Mouse (Mus musculus) limb, embryonic 11.5 days (tissue): ENCODE data around the gene Ung. TPM values are rescaled to one million over a fixed set of nuclear protein-coding genes. Genes with fewer than 3 reads are reported as not detected.

Experiments used
- ATAC-seq: fragments of 200-750 bp; cut with Nextera tagmentation; 2 replicates; pipeline ENCODE4 v1.8.0; 2017; ENCODE audit warnings: low read depth; ENCODE audit not compliant: insufficient number of reproducible peaks, low FRiP score, low TSS enrichment
- DNase-seq: peaks from one replicate; pipeline ENCODE4 v3.0.0-alpha.2; 2015; ENCODE audit warnings: low spot score
- H3K27ac ChIP-seq: fragments of 300-500 bp; sonication (generic); replicated peaks from 2 replicates; pipeline ENCODE4 v1.5.1; 2014; ENCODE audit warnings: low read depth, mild to moderate bottlenecking, low read length
- H3K27me3 ChIP-seq: fragments of 300-500 bp; sonication (generic); 2 replicates; pipeline ENCODE4 v1.6.1; 2014; ENCODE audit warnings: mild to moderate bottlenecking, low read length, mixed read lengths; ENCODE audit not compliant: control insufficient read depth, insufficient read depth
- H3K36me3 ChIP-seq: fragments of 300-500 bp; sonication (generic); 2 replicates; pipeline ENCODE4 v1.6.1; 2014; ENCODE audit warnings: mild to moderate bottlenecking, low read length, moderate library complexity, mixed read lengths; ENCODE audit not compliant: control insufficient read depth, insufficient read depth
- H3K4me1 ChIP-seq: fragments of 300-500 bp; sonication (generic); 2 replicates; pipeline ENCODE4 v1.6.1; 2014; ENCODE audit warnings: low read length, mixed read lengths; ENCODE audit not compliant: control insufficient read depth, insufficient read depth
- H3K4me2 ChIP-seq: fragments of 300-500 bp; sonication (generic); 2 replicates; pipeline ENCODE4 v1.6.1; 2014; ENCODE audit warnings: low read depth, mild to moderate bottlenecking, moderate library complexity; ENCODE audit not compliant: severe bottlenecking
- H3K4me3 ChIP-seq: fragments of 300-500 bp; sonication (generic); 2 replicates; pipeline ENCODE4 v1.5.1; 2014; ENCODE audit warnings: low read depth, low read length
- H3K9ac ChIP-seq: fragments of 300-500 bp; sonication (generic); 2 replicates; pipeline ENCODE4 v1.6.1; 2014; ENCODE audit warnings: mild to moderate bottlenecking, low read length
- H3K9me3 ChIP-seq: fragments of 300-500 bp; sonication (generic); 2 replicates; pipeline ENCODE4 v1.6.1; 2016; ENCODE audit warnings: low read length; ENCODE audit not compliant: control insufficient read depth
- WGBS: fragments of 180-500 bp; shearing (Covaris S2); extraction: QIAGEN DNeasy Blood & Tissue Kit; methylation state at CpG from one replicate; pipeline ENCODE4 v1.1.7; 2014; 5-methylcytosine and 5-hydroxymethylcytosine counted together
- polyA plus RNA-seq: library from polyadenylated mRNA; unstranded; fragments of >200 nt; fragmentation: Nextera tagmentation; extraction: Ambion mirVana; gene quantifications from 2 replicates; pipeline ENCODE4 v1.2.1, GENCODE M21; 2014

The Ung gene
- 41.8 and 52.8 TPM in 2 replicates for polyA plus RNA-seq

- DNase-seq = peak; percentile 87
Measured at GRCm38 (mm10) chr5:114130211-114130605, at the start of gene Ung. TSS of gene Ung (plus strand) at chr5:114130386.

GRCm38 (mm10) chr5:114085501-114085900, 44.7 kb upstream of the Ung start:
- Histone ChIP-seq H3K9ac (no peak overlapping the region), H3K27me3 (no peaks in the 10 kb centered on the region), H3K27ac (no peak overlapping the region), H3K9me3 (no peaks in the 10 kb centered on the region), H3K36me3 (no peaks in the 10 kb centered on the region), H3K4me2 (no peak overlapping the region), H3K4me1 (no peaks in the 10 kb centered on the region), H3K4me3 (no peak overlapping the region)
- ATAC-seq (no peak), DNase-seq (no peak)
- WGBS = 78% methylated on average over 14 of the region's 14 CpGs

More at GRCm38 (mm10) chr5:114130211-114130605, at the start of gene Ung:
- Histone ChIP-seq H3K4me1 (peaks cover 10% of the 10 kb centered on the region), H3K9ac (peak within 1 kb of the TSS; percentile 70), H3K4me2 (peak within 1 kb of the TSS; percentile 84), H3K27me3 (no peaks in the 10 kb centered on the region), H3K9me3 (no peaks in the 10 kb centered on the region), H3K4me3 (peak within 1 kb of the TSS; percentile 71), H3K27ac (0 out of 2 replicates have a peak within 1 kb of the TSS, but pooled peaks have one; percentile 30), H3K36me3 (no peaks in the 10 kb centered on the region)
- peak; percentile 32 for ATAC-seq
- WGBS = 1% methylated on average over 27 of the region's 29 CpGs

GRCm38 (mm10) chr5:114087875-114088480, 42.2 kb upstream of the Ung start:
- Histone ChIP-seq H3K27ac (no peak overlapping the region), H3K4me1 (no peaks in the 10 kb centered on the region; the same call in 1 of the 2 replicates), H3K27me3 (no peaks in the 10 kb centered on the region; the same call in 1 of the 2 replicates), H3K4me3 (no peak overlapping the region), H3K36me3 (no peaks in the 10 kb centered on the region), H3K9me3 (no peaks in the 10 kb centered on the region), H3K4me2 (no peak overlapping the region), H3K9ac (no peak overlapping the region)
- ATAC-seq = no peak
- 76% methylated on average over 12 of the region's 12 CpGs for WGBS
- no peak for DNase-seq

- H3K4me1 ChIP-seq = no peaks in the 10 kb centered on the region; the same call in 1 of the 2 replicates
- no peak overlapping the region; the same call in 1 of the 2 replicates for H3K4me2 ChIP-seq
- no peak for ATAC-seq
- no peak overlapping the region for H3K4me3 ChIP-seq
- no peaks in the 10 kb centered on the region for H3K36me3 ChIP-seq
- no peaks in the 10 kb centered on the region for H3K9me3 ChIP-seq
- H3K27me3 ChIP-seq = no peaks in the 10 kb centered on the region; the same call in 1 of the 2 replicates
- no peak for DNase-seq
- WGBS = 24% methylated on average over 7 of the region's 7 CpGs
- no peak overlapping the region for H3K27ac ChIP-seq
- no peak overlapping the region for H3K9ac ChIP-seq
Measured at GRCm38 (mm10) chr5:114090421-114091013, 39.7 kb upstream of the Ung start.

- 2% methylated on average over 39 of the region's 40 CpGs for WGBS
- Histone ChIP-seq H3K27ac (no peak within 1 kb of the TSS), H3K9ac (no peak within 1 kb of the TSS), H3K4me2 (peak within 1 kb of the TSS; percentile 44), H3K36me3 (no peaks in the 10 kb centered on the region), H3K27me3 (no peaks in the 10 kb centered on the region; the same call in 1 of the 2 replicates), H3K9me3 (no peaks in the 10 kb centered on the region), H3K4me3 (peak within 1 kb of the TSS; percentile 11; the same call in 1 of the 2 replicates), H3K4me1 (no peaks in the 10 kb centered on the region; the same call in 1 of the 2 replicates)
- ATAC-seq (no peak), DNase-seq (peak; percentile 92)
Measured at GRCm38 (mm10) chr5:114091057-114091807, 39.0 kb upstream of the Ung start, which contains the start of gene Svop. TSS of gene Svop (minus strand) at chr5:114091570.

- Histone ChIP-seq H3K4me2 (peak overlapping the region; percentile 80), H3K36me3 (no peaks in the 10 kb centered on the region; the same call in 1 of the 2 replicates), H3K4me1 (peaks cover 7% of the 10 kb centered on the region), H3K27ac (peak overlapping the region; percentile 32), H3K4me3 (peak overlapping the region; percentile 81), H3K9me3 (no peaks in the 10 kb centered on the region), H3K27me3 (no peaks in the 10 kb centered on the region), H3K9ac (peak overlapping the region; percentile 89)
- DNase-seq = peak; percentile 97
- ATAC-seq = peak; percentile 89
- WGBS = 7% methylated on average over 37 of the region's 37 CpGs
Measured at GRCm38 (mm10) chr5:114099709-114100389, 30.3 kb upstream of the Ung start.

GRCm38 (mm10) chr5:114100390-114101099, 29.6 kb upstream of the Ung start:
- H3K9me3 ChIP-seq = no peaks in the 10 kb centered on the region
- peaks cover 7% of the 10 kb centered on the region for H3K4me1 ChIP-seq
- H3K36me3 ChIP-seq = no peaks in the 10 kb centered on the region; the same call in 1 of the 2 replicates
- H3K27me3 ChIP-seq = no peaks in the 10 kb centered on the region
- DNase-seq = peak; percentile 27
- peak overlapping the region; percentile 89 for H3K9ac ChIP-seq
- H3K4me3 ChIP-seq = peak overlapping the region; percentile 81
- 3% methylated on average over 51 of the region's 64 CpGs for WGBS
- no peak overlapping the region for H3K27ac ChIP-seq
- H3K4me2 ChIP-seq = peak overlapping the region; percentile 80
- ATAC-seq = peak; percentile 71; the same call in 1 of the 2 replicates
